Mouse (Mus musculus): ENCODE measurements around the gene Gm8374. TPM values are rescaled to one million over a fixed set of nuclear protein-coding genes. Genes with fewer than 3 reads are reported as not detected.
"Not testable (repeated sequence)": the region's sequence is repeated elsewhere in the genome, so short reads cannot be mapped to it uniquely, and the experiment has no call there.

Gm8374 gene
- not detected for total RNA-seq (2021)
- long read RNA-seq, experiment 1 = 0 reads
- long read RNA-seq, experiment 2 = 0 reads

DNA sequence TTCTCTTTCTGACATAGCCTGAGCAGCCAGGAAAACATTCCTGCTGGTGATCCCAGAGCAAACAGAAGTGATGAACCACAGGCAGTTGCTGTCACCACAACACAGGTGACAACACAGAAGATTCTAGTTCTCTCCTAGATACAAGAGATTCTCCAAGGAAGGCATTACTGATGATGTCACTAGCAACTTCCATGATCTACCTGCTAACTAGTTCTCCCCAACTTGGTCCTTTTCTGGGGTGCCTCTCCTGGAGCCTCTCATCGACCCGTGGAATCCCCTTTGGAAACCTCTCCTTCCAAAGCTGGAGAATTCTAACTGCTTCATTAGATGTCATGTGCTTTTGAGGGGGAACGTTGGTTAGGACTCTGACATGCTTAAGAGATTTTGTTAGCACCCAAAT lies at the start of gene Gm8374:
TSS of gene Gm8374 (minus strand) at position 101 of the 400 bp plus-strand sequence.
- intact Hi-C loops (cut with DNase I); H3K4me3 ChIP-seq; DNase-seq; H3K27ac ChIP-seq: not testable (repeated sequence)

DNA sequence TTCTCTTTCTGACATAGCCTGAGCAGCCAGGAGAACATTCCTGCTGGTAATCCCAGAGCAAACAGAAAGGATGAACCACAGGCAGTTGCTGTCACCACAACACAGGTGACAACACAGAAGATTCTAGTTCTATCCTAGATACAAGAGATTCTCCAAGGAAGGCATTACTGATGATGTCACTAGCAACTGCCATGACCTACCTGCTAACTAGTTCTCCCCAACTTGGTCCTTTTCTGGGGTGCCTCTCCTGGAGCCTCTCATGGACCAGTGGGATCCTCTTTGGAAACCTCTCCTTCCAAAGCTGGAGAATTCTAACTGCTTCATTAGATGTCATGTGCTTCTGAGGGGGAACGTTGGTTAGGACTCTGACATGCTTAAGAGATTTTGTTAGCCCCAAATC lies 32.6 kb downstream of the Gm8374 start, which contains the start of gene Gm5797:
TSS of gene Gm5797 (minus strand) at position 101 of the 400 bp plus-strand sequence.
- intact Hi-C loops (cut with DNase I) = not testable (repeated sequence)

DNA sequence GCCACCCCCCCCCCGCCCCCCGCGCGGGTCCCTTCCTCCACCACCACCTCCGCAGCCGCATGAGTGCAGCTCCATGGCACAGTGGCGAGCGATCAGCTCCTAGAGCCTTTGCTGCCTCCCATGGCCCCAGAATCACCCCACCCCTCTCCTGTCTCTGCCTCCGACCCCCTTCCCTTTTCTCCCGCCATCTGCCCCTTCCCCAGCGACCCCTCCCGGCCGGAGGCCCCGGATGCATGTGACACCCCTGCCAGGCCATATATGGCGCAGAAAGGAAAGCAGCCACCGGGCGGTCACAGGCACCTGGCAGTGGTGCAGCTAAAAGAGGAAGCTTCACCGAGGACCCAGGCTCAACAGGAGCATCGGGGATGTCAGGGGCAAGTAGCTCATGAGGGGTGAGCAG lies 49.8 kb downstream of the Gm8374 start:
- peak; percentile 13 for DNase-seq
- peak overlapping the region; percentile 60 for H3K4me3 ChIP-seq
- peak overlapping the region; percentile 51; the same call in 1 of the 2 replicates for H3K27ac ChIP-seq
- intact Hi-C loops (cut with DNase I) = not testable (repeated sequence)

More for the DNA sequence above, 32.6 kb downstream of the Gm8374 start, which contains the start of gene Gm5797:
- H3K4me3 ChIP-seq, DNase-seq, H3K27ac ChIP-seq: not testable (repeated sequence)

DNA sequence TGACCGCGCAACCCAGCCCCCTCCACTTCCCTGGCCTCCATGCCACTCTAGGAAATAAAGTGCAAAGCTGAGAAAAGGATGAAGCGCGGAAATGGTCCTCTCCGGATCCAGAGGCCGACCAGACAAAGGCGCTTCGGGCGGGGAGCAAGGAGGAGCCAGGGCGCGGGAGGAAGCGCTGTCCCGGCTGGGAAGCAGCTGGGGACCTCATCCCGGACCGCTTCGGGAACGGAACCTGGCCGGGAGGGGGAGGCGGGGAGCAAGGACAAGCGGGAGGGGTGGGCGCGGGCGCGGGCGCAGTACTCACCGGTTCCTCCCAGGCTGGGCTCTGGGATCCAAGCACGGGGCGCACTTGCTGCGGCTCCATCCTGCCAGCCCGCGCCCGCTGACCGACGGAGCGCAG lies 50.3 kb downstream of the Gm8374 start, which contains the start of gene Gm3739:
TSS of gene Gm3739 (minus strand) at position 389 of the 400 bp plus-strand sequence.
- Histone ChIP-seq H3K4me3 (peak within 1 kb of the TSS; percentile 60), H3K27ac (peak within 1 kb of the TSS; percentile 51; the same call in 1 of the 2 replicates)
- intact Hi-C loops (cut with DNase I) = not testable (repeated sequence)
- DNase-seq = peak; percentile 26

Other genes starting within 250 kb of the Gm8374 start
- not detected for gene Gm6676, start 239.7 kb downstream of the Gm8374 start, total RNA-seq (2021)
- gene Gm3512, start 190.6 kb downstream of the Gm8374 start, total RNA-seq (2021) = under 1 TPM in 1 of 2 experiments, not detected in 1; 0.20 TPM
- gene Gm16434, start 170.6 kb downstream of the Gm8374 start, total RNA-seq (2021) = not detected
- gene Gm3727, start 100.4 kb downstream of the Gm8374 start, total RNA-seq (2021) = not detected
- not detected for gene Gm3739, start 50.1 kb downstream of the Gm8374 start, total RNA-seq (2021)
- gene Gm5797, start 32.7 kb downstream of the Gm8374 start, total RNA-seq (2021) = not detected
- gene Gm3755, start 85.8 kb upstream of the Gm8374 start, total RNA-seq (2021) = not detected
- gene Gm3752, start 118.6 kb upstream of the Gm8374 start, total RNA-seq (2021) = not detected
- under 1 TPM; 0.56 to 0.75 TPM for gene Gm3558, start 203.4 kb upstream of the Gm8374 start, total RNA-seq (2021)
- gene Gm10338, start 230.5 kb upstream of the Gm8374 start, total RNA-seq (2021) = not detected

Data from gastrocnemius, adult 2 months (tissue).